Mouse (Mus musculus) ES-Bruce4 (cell line): ENCODE measurements around the gene Tubg2. TPM values are rescaled to one million over a fixed set of nuclear protein-coding genes. Genes with fewer than 3 reads are reported as not detected.

Source experiments
- H3K27ac ChIP-seq: 2 replicates; pipeline ENCODE4 v1.5.1; 2012; ENCODE audit warnings: low read length, inconsistent platforms; ENCODE audit not compliant: insufficient read depth
- H3K27me3 ChIP-seq: 2 replicates; pipeline ENCODE4 v1.6.1; 2012; ENCODE audit warnings: mild to moderate bottlenecking, low read length, inconsistent platforms; ENCODE audit not compliant: control insufficient read depth, poor library complexity, insufficient read depth, severe bottlenecking
- H3K36me3 ChIP-seq: 2 replicates; pipeline ENCODE4 v1.6.1; 2012; ENCODE audit warnings: inconsistent platforms, mild to moderate bottlenecking, low read length, moderate library complexity; ENCODE audit not compliant: control insufficient read depth, poor library complexity, insufficient read depth, severe bottlenecking
- H3K4me1 ChIP-seq: one replicate; pipeline ENCODE4 v1.8.1; 2011; ENCODE audit warnings: low read length; ENCODE audit not compliant: control insufficient read depth, insufficient read depth
- H3K4me3 ChIP-seq: 2 replicates; pipeline ENCODE4 v1.5.1; 2011; ENCODE audit warnings: low read depth, mild to moderate bottlenecking, low read length
- H3K9ac ChIP-seq: 2 replicates; pipeline ENCODE4 v1.6.1; 2012; ENCODE audit warnings: low read depth, mild to moderate bottlenecking, inconsistent platforms; ENCODE audit not compliant: poor library complexity, severe bottlenecking
- H3K9me3 ChIP-seq: replicated peaks from 2 replicates; pipeline ENCODE4 v1.6.1; 2012; ENCODE audit warnings: mild to moderate bottlenecking, low read length, inconsistent platforms; ENCODE audit not compliant: control insufficient read depth, poor library complexity, insufficient read depth, severe bottlenecking
- CTCF ChIP-seq: IDR thresholded peaks from one replicate; pipeline ENCODE4 v1.8.1; 2011; ENCODE audit warnings: low read depth, low read length
- EP300 ChIP-seq: IDR thresholded peaks from 2 replicates; pipeline ENCODE4 v1.6.1; 2011; ENCODE audit warnings: low read depth, low read length; ENCODE audit not compliant: insufficient read depth
- POLR2A ChIP-seq: IDR thresholded peaks from one replicate; pipeline ENCODE4 v1.8.1; 2011; ENCODE audit warnings: low read length; ENCODE audit not compliant: insufficient read depth
- polyA plus RNA-seq: library from polyadenylated mRNA; stranded (reverse); fragments of >200 nt; gene quantifications from 2 replicates; pipeline ENCODE4 v1.2.4, GENCODE M21; 2011; ENCODE audit warnings: low read depth; ENCODE audit not compliant: missing spikeins, insufficient read depth, insufficient read length

The Tubg2 gene
- polyA plus RNA-seq, 1 experiment, result 1.9 TPM

- TF ChIP-seq EP300 (no peak), CTCF (no peak), POLR2A (no peak)
- no peak overlapping the region for H3K9ac ChIP-seq
- no peaks in the 10 kb centered on the region for H3K36me3 ChIP-seq
- no peak overlapping the region for H3K27ac ChIP-seq
- H3K9me3 ChIP-seq, result no peaks in the 10 kb centered on the region
- H3K4me1 ChIP-seq, result no peaks in the 10 kb centered on the region
- no peak overlapping the region for H3K4me3 ChIP-seq
- H3K27me3 ChIP-seq, result no peaks in the 10 kb centered on the region
Measured at GRCm38 (mm10) chr11:101182771-101183517, 27.2 kb downstream of the Tubg2 start.

GRCm38 (mm10) chr11:101184984-101185383 is 29.3 kb downstream of the Tubg2 start:
- Histone ChIP-seq H3K4me1 (peaks cover 1% of the 10 kb centered on the region), H3K4me3 (no peak overlapping the region), H3K9ac (no peak overlapping the region), H3K9me3 (no peaks in the 10 kb centered on the region), H3K27me3 (no peaks in the 10 kb centered on the region), H3K27ac (no peak overlapping the region), H3K36me3 (no peaks in the 10 kb centered on the region)
- no peak for TF ChIP-seq POLR2A
- TF ChIP-seq CTCF, result no peak
- TF ChIP-seq EP300, result no peak

- H3K9ac ChIP-seq, result no peak overlapping the region
- no peaks in the 10 kb centered on the region for H3K9me3 ChIP-seq
- H3K27me3 ChIP-seq, result no peaks in the 10 kb centered on the region
- no peak for TF ChIP-seq CTCF
- H3K4me3 ChIP-seq, result no peak overlapping the region
- H3K36me3 ChIP-seq, result no peaks in the 10 kb centered on the region
- H3K27ac ChIP-seq, result no peak overlapping the region
- H3K4me1 ChIP-seq, result peaks cover 2% of the 10 kb centered on the region
Measured at GRCm38 (mm10) chr11:101185441-101185840, 29.7 kb downstream of the Tubg2 start.

- Histone ChIP-seq H3K9me3 (no peaks in the 10 kb centered on the region), H3K4me1 (peaks cover 6% of the 10 kb centered on the region), H3K4me3 (no peak overlapping the region), H3K36me3 (no peaks in the 10 kb centered on the region), H3K27me3 (no peaks in the 10 kb centered on the region), H3K9ac (no peak overlapping the region), H3K27ac (no peak overlapping the region)
- TF ChIP-seq POLR2A (no peak), CTCF (no peak), EP300 (no peak)
Measured at GRCm38 (mm10) chr11:101186526-101187247, 31.0 kb downstream of the Tubg2 start.

GRCm38 (mm10) chr11:101187541-101187940 is 31.8 kb downstream of the Tubg2 start:
- Histone ChIP-seq H3K9me3 (no peaks in the 10 kb centered on the region), H3K4me1 (peaks cover 6% of the 10 kb centered on the region), H3K27me3 (no peaks in the 10 kb centered on the region), H3K27ac (no peak overlapping the region), H3K9ac (no peak overlapping the region), H3K36me3 (no peaks in the 10 kb centered on the region), H3K4me3 (no peak overlapping the region)
- TF ChIP-seq EP300 (no peak), POLR2A (no peak), CTCF (no peak)

- Histone ChIP-seq H3K27me3 (no peaks in the 10 kb centered on the region), H3K36me3 (no peaks in the 10 kb centered on the region), H3K9ac (no peak overlapping the region), H3K27ac (no peak overlapping the region), H3K4me3 (no peak overlapping the region), H3K4me1 (peaks cover 6% of the 10 kb centered on the region), H3K9me3 (no peaks in the 10 kb centered on the region)
- TF ChIP-seq CTCF (no peak), POLR2A (no peak), EP300 (no peak)
Measured at GRCm38 (mm10) chr11:101188166-101188805, 32.6 kb downstream of the Tubg2 start.
